Mouse (Mus musculus): ENCODE data around the gene Zcrb1. TPM values are rescaled to one million over a fixed set of nuclear protein-coding genes. Genes with fewer than 3 reads are reported as not detected.

The Zcrb1 gene
- polyA plus RNA-seq (2014; fragmentation: Nextera tagmentation; extraction: Ambion mirVana): 112 and 113 TPM in 2 replicates

DNA sequence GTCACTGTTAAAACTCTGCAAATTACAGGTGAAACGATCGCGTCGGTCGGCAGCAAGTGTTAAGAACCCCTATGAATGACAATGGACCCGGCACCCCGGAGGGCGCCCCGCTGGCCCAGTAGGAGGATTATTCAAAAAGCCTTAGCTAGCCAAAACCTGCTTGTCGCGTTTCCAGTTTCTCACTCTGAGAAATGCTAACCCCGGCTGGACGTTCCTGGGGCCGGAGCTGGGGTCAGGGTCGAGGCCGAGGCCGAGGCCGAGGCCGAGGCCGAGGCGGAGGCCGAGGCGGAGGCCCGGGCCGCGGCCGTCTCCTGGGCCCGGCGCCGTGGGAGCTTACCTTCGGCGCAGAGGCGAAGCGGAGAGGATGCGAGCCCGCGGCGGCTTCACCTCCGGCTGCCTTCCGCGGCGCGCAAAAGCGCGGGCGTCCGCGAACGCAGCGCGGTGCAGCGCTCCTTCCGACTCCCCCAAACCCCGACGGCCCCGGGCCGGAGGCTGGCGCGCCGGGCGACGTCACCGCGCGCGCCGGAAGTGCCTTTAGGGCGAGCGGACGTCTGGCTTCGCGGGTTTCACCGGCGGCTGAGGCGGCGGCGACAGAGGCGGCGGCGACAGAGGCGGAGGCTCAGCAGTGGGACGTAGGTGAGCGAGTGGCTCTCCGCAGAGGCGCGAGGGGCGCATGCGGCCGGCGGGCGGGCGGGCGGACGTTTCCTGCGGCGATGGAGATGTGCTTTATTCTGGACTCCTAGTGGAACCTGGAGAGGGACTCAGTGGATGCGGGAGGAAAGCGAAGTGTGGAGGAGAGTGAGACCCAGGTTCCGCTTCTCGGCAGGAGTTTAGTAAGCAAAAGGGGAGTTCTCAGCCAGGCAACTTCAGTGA, at the start of gene Zcrb1, which contains the start of gene Pphln1:
Zcrb1 (minus strand) TSS at position 509 of the 873 bp plus-strand sequence.
Pphln1 (plus strand) TSS at position 525 of the 873 bp plus-strand sequence.
- Histone ChIP-seq H3K9me3 (ENCODE audit: control insufficient read depth, low read length) (no peaks in the 10 kb centered on the region), H3K4me1 (ENCODE audit: control insufficient read depth in 2 of 2, insufficient read depth in 2 of 2, low read length in 2 of 2) (peaks cover 5 to 18% of the 10 kb centered on the region in 2 experiments), H3K9ac (ENCODE audit: low read length) (peak within 1 kb of the TSS; percentile 95), H3K27me3 (ENCODE audit: control insufficient read depth, insufficient read depth, low read length) (no peaks in the 10 kb centered on the region), H3K36me3 (ENCODE audit: control insufficient read depth, insufficient read depth, low read length) (peaks cover 28% of the 10 kb centered on the region), H3K4me2 (ENCODE audit: low read length) (peak within 1 kb of the TSS; percentile 90), H3K4me3 (ENCODE audit: control insufficient read depth in 1 of 2, insufficient read depth in 1 of 2, low read depth in 1 of 2, low read length in 2 of 2) (peak within 1 kb of the TSS; percentile 84 to 92), H3K27ac (replicated peaks in 1 of 2; ENCODE audit: control insufficient read depth in 1 of 2, insufficient read depth in 1 of 2, low read depth in 2 of 2, low read length in 2 of 2) (peak within 1 kb of the TSS; percentile 59 to 81)
- ATAC-seq (ENCODE audit: insufficient number of reproducible peaks, insufficient read depth, low FRiP score, low read depth): peak; percentile 89
- under 1% methylated on average over 98 of the region's 100 CpGs for WGBS

DNA sequence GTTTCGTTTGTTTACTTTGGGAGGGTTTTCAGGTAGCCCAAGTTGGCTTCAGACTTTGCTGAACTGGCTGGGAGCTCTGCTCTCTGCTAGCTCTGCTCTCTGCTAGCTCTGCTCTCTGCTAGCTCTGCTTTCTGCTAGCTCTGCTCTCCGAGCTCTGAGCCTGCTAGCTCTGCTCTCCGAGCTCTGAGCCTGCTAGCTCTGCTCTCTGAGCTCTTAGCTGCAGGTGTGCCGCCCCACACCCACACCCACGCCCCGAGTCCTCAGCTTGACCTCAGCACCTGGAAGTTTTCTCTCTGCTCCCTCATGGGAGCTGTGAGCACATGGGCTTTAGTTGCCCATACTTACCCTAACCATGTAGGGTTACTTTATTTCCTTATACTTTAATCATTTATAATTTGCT, 45.5 kb upstream of the Zcrb1 start:
- peaks cover 4% of the 10 kb centered on the region; the same call in 1 of the 2 replicates for H3K9me3 ChIP-seq (ENCODE audit: control insufficient read depth, low read length)
- H3K4me3 ChIP-seq (ENCODE audit: control insufficient read depth in 1 of 2, insufficient read depth in 1 of 2, low read depth in 1 of 2, low read length in 2 of 2): no peak overlapping the region
- no peak overlapping the region for H3K27ac ChIP-seq (replicated peaks in 1 of 2; ENCODE audit: control insufficient read depth in 1 of 2, insufficient read depth in 1 of 2, low read depth in 2 of 2, low read length in 2 of 2)
- H3K9ac ChIP-seq (ENCODE audit: low read length): no peak overlapping the region
- no peaks in the 10 kb centered on the region for H3K27me3 ChIP-seq (ENCODE audit: control insufficient read depth, insufficient read depth, low read length)
- no peak for ATAC-seq (ENCODE audit: insufficient number of reproducible peaks, insufficient read depth, low FRiP score, low read depth)
- 0 out of 4 replicates have a peak, but pooled peaks cover 0 to 1% of the 10 kb centered on the region in 2 experiments for H3K4me1 ChIP-seq (ENCODE audit: control insufficient read depth in 2 of 2, insufficient read depth in 2 of 2, low read length in 2 of 2)
- no peak overlapping the region for H3K4me2 ChIP-seq (ENCODE audit: low read length)
- H3K36me3 ChIP-seq (ENCODE audit: control insufficient read depth, insufficient read depth, low read length): peaks cover 37% of the 10 kb centered on the region
- 85% methylated on average over 6 of the region's 6 CpGs for WGBS

DNA sequence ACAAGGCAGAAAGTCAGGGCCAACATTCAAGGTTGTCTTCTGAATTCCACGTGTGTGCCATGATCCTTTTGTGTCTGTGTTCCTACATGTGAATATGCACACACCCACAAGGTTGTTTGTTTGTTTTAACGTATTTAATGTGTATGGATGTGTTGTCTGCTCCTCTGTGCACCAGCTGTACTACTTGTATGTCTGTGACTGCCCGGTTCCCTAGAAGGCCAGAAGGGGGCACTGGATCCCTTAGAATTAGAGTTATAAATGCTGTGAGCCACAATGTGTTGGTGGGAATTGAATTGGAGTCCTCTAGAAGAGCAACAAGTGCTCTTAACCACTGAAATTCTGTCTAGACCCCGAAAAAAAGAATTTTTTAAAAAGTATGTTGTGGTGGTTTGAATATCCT, 44.1 kb upstream of the Zcrb1 start:
- Histone ChIP-seq H3K27ac (replicated peaks in 1 of 2; ENCODE audit: control insufficient read depth in 1 of 2, insufficient read depth in 1 of 2, low read depth in 2 of 2, low read length in 2 of 2) (no peak overlapping the region), H3K4me1 (ENCODE audit: control insufficient read depth in 2 of 2, insufficient read depth in 2 of 2, low read length in 2 of 2) (no peaks in the 10 kb centered on the region), H3K4me3 (ENCODE audit: control insufficient read depth in 1 of 2, insufficient read depth in 1 of 2, low read depth in 1 of 2, low read length in 2 of 2) (no peak overlapping the region), H3K36me3 (ENCODE audit: control insufficient read depth, insufficient read depth, low read length) (peaks cover 41% of the 10 kb centered on the region), H3K4me2 (ENCODE audit: low read length) (no peak overlapping the region), H3K9me3 (ENCODE audit: control insufficient read depth, low read length) (peaks cover 4% of the 10 kb centered on the region; the same call in 1 of the 2 replicates), H3K27me3 (ENCODE audit: control insufficient read depth, insufficient read depth, low read length) (no peaks in the 10 kb centered on the region), H3K9ac (ENCODE audit: low read length) (no peak overlapping the region)
- 88% methylated on average over 4 of the region's 4 CpGs for WGBS
- no peak for ATAC-seq (ENCODE audit: insufficient number of reproducible peaks, insufficient read depth, low FRiP score, low read depth)

DNA sequence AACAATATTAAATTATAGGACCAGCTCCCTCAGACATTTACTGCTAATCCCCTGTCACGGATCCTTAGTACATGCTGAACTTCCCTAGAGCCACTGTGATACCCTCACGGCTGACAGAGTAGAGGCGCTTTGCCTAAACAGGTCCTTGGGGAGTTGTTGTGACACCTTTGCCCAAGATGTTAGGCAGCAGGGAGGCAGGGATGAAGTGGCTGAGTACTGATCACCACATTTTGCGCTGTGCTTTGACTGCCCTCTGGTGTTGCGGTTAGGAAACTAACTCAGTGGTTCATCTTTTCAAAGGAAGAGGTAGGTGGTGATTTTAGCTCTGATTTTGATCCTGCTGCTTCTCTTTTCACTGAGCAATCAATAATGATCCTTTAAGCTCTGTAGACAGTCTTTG, 40.5 kb upstream of the Zcrb1 start:
- ATAC-seq (ENCODE audit: insufficient number of reproducible peaks, insufficient read depth, low FRiP score, low read depth): no peak
- Histone ChIP-seq H3K4me2 (ENCODE audit: low read length) (no peak overlapping the region), H3K9me3 (ENCODE audit: control insufficient read depth, low read length) (peaks cover 4% of the 10 kb centered on the region; the same call in 1 of the 2 replicates), H3K27me3 (ENCODE audit: control insufficient read depth, insufficient read depth, low read length) (no peaks in the 10 kb centered on the region), H3K4me1 (ENCODE audit: control insufficient read depth in 2 of 2, insufficient read depth in 2 of 2, low read length in 2 of 2) (no peaks in the 10 kb centered on the region), H3K27ac (replicated peaks in 1 of 2; ENCODE audit: control insufficient read depth in 1 of 2, insufficient read depth in 1 of 2, low read depth in 2 of 2, low read length in 2 of 2) (no peak overlapping the region), H3K36me3 (ENCODE audit: control insufficient read depth, insufficient read depth, low read length) (peaks cover 39% of the 10 kb centered on the region), H3K4me3 (ENCODE audit: control insufficient read depth in 1 of 2, insufficient read depth in 1 of 2, low read depth in 1 of 2, low read length in 2 of 2) (no peak overlapping the region), H3K9ac (ENCODE audit: low read length) (no peak overlapping the region)
- 38% methylated on average over 5 of the region's 5 CpGs for WGBS

DNA sequence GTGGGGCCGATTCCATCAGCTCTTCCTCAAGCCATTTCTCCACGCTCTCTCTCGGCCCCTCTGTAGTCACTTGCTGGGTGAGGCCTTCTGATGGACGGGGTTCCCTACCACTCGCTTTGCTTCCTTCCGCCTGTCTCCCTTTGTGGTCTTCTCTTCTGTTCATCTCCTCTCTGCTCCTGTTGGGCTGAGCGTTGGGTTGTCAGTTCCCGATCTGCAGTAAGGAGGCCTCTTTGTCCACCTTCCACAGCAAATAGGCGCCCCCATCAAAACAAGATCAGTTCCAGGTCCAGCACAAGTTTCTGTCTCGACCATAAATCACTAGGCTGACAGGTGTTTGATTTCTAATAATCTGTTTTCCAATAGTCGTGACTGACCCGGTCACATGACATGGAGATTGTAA, 37.9 kb upstream of the Zcrb1 start:
- Histone ChIP-seq H3K9ac (ENCODE audit: low read length) (no peak overlapping the region), H3K27me3 (ENCODE audit: control insufficient read depth, insufficient read depth, low read length) (no peaks in the 10 kb centered on the region), H3K4me3 (ENCODE audit: control insufficient read depth in 1 of 2, insufficient read depth in 1 of 2, low read depth in 1 of 2, low read length in 2 of 2) (no peak overlapping the region), H3K4me2 (ENCODE audit: low read length) (no peak overlapping the region), H3K27ac (replicated peaks in 1 of 2; ENCODE audit: control insufficient read depth in 1 of 2, insufficient read depth in 1 of 2, low read depth in 2 of 2, low read length in 2 of 2) (no peak overlapping the region), H3K9me3 (ENCODE audit: control insufficient read depth, low read length) (no peaks in the 10 kb centered on the region), H3K4me1 (ENCODE audit: control insufficient read depth in 2 of 2, insufficient read depth in 2 of 2, low read length in 2 of 2) (no peaks in the 10 kb centered on the region), H3K36me3 (ENCODE audit: control insufficient read depth, insufficient read depth, low read length) (peaks cover 23% of the 10 kb centered on the region; the same call in 1 of the 2 replicates)
- WGBS: 94% methylated on average over 12 of the region's 12 CpGs
- no peak for ATAC-seq (ENCODE audit: insufficient number of reproducible peaks, insufficient read depth, low FRiP score, low read depth)

DNA sequence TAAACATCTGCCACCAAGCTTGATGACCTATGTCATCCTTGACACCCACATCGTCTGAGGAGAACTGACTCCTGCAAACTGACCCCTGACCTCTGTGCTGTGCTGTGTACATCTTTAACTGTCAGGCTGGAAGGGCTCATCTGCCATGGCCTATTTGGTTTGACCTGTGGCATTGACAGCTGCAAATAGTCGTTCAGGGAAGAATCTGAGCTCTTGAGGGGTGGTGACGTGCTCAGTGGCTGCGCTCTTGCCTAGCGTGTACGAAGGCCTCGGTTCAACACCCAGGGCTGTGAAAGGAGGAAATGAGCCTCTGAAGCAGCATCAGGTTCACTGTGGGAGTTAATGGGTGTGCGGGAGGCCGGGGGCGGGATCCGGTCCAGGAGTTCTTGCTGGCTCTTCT, 35.7 kb upstream of the Zcrb1 start:
- no peak overlapping the region for H3K9ac ChIP-seq (ENCODE audit: low read length)
- 52% methylated on average over 11 of the region's 11 CpGs for WGBS
- no peak for ATAC-seq (ENCODE audit: insufficient number of reproducible peaks, insufficient read depth, low FRiP score, low read depth)

DNA sequence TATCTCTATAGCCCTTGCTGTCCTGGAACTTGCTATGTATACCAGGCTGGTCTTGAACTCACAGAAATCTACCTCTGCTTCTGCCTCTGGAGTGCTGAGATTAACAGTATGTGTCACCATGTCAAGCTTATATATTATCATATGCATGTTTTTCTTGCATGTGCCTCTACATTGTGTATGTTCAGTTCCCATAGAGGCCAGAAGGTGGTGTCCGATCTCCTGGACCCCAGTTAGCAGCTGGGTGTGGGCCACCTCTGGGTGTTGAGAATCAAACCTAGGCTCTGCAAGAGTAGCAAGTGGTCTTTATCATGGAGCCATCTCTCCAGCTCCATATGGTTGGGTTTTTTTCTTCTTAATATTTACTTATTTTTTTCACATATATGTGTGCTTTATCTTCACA, 24.4 kb upstream of the Zcrb1 start:
- Histone ChIP-seq H3K27me3 (ENCODE audit: control insufficient read depth, insufficient read depth, low read length) (no peaks in the 10 kb centered on the region), H3K4me2 (ENCODE audit: low read length) (no peak overlapping the region), H3K27ac (replicated peaks in 1 of 2; ENCODE audit: control insufficient read depth in 1 of 2, insufficient read depth in 1 of 2, low read depth in 2 of 2, low read length in 2 of 2) (no peak overlapping the region), H3K4me3 (ENCODE audit: control insufficient read depth in 1 of 2, insufficient read depth in 1 of 2, low read depth in 1 of 2, low read length in 2 of 2) (no peak overlapping the region), H3K36me3 (ENCODE audit: control insufficient read depth, insufficient read depth, low read length) (peaks cover 38% of the 10 kb centered on the region), H3K9ac (ENCODE audit: low read length) (no peak overlapping the region), H3K4me1 (ENCODE audit: control insufficient read depth in 2 of 2, insufficient read depth in 2 of 2, low read length in 2 of 2) (no peaks in the 10 kb centered on the region), H3K9me3 (ENCODE audit: control insufficient read depth, low read length) (no peaks in the 10 kb centered on the region)
- ATAC-seq (ENCODE audit: insufficient number of reproducible peaks, insufficient read depth, low FRiP score, low read depth): no peak
- 94% methylated on average over 1 of the region's 1 CpGs for WGBS

More for the DNA sequence above, 35.7 kb upstream of the Zcrb1 start:
- Histone ChIP-seq H3K4me2 (ENCODE audit: low read length) (no peak overlapping the region), H3K4me3 (ENCODE audit: control insufficient read depth in 1 of 2, insufficient read depth in 1 of 2, low read depth in 1 of 2, low read length in 2 of 2) (no peak overlapping the region), H3K27me3 (ENCODE audit: control insufficient read depth, insufficient read depth, low read length) (no peaks in the 10 kb centered on the region), H3K36me3 (ENCODE audit: control insufficient read depth, insufficient read depth, low read length) (peaks cover 24% of the 10 kb centered on the region; the same call in 1 of the 2 replicates), H3K27ac (replicated peaks in 1 of 2; ENCODE audit: control insufficient read depth in 1 of 2, insufficient read depth in 1 of 2, low read depth in 2 of 2, low read length in 2 of 2) (no peak overlapping the region), H3K4me1 (ENCODE audit: control insufficient read depth in 2 of 2, insufficient read depth in 2 of 2, low read length in 2 of 2) (no peaks in the 10 kb centered on the region), H3K9me3 (ENCODE audit: control insufficient read depth, low read length) (no peaks in the 10 kb centered on the region)
